Mouse (Mus musculus) ES-Bruce4 (cell line): Measurements from ENCODE around the gene Zfp955b. TPM values are rescaled to one million over a fixed set of nuclear protein-coding genes. Genes with fewer than 3 reads are reported as not detected.
"Not testable (repeated sequence)": the region's sequence is repeated elsewhere in the genome, so short reads cannot be mapped to it uniquely, and the experiment has no call there.

Source experiments
- H3K27ac ChIP-seq: 2 replicates; pipeline ENCODE4 v1.5.1; 2012; ENCODE audit warnings: low read length, inconsistent platforms; ENCODE audit not compliant: insufficient read depth
- H3K27me3 ChIP-seq: 2 replicates; pipeline ENCODE4 v1.6.1; 2012; ENCODE audit warnings: mild to moderate bottlenecking, low read length, inconsistent platforms; ENCODE audit not compliant: control insufficient read depth, poor library complexity, insufficient read depth, severe bottlenecking
- H3K36me3 ChIP-seq: 2 replicates; pipeline ENCODE4 v1.6.1; 2012; ENCODE audit warnings: inconsistent platforms, mild to moderate bottlenecking, low read length, moderate library complexity; ENCODE audit not compliant: control insufficient read depth, poor library complexity, insufficient read depth, severe bottlenecking
- H3K4me1 ChIP-seq: one replicate; pipeline ENCODE4 v1.8.1; 2011; ENCODE audit warnings: low read length; ENCODE audit not compliant: control insufficient read depth, insufficient read depth
- H3K4me3 ChIP-seq: 2 replicates; pipeline ENCODE4 v1.5.1; 2011; ENCODE audit warnings: low read depth, mild to moderate bottlenecking, low read length
- H3K9ac ChIP-seq: 2 replicates; pipeline ENCODE4 v1.6.1; 2012; ENCODE audit warnings: low read depth, mild to moderate bottlenecking, inconsistent platforms; ENCODE audit not compliant: poor library complexity, severe bottlenecking
- H3K9me3 ChIP-seq: replicated peaks from 2 replicates; pipeline ENCODE4 v1.6.1; 2012; ENCODE audit warnings: mild to moderate bottlenecking, low read length, inconsistent platforms; ENCODE audit not compliant: control insufficient read depth, poor library complexity, insufficient read depth, severe bottlenecking
- CTCF ChIP-seq: IDR thresholded peaks from one replicate; pipeline ENCODE4 v1.8.1; 2011; ENCODE audit warnings: low read depth, low read length
- EP300 ChIP-seq: IDR thresholded peaks from 2 replicates; pipeline ENCODE4 v1.6.1; 2011; ENCODE audit warnings: low read depth, low read length; ENCODE audit not compliant: insufficient read depth
- POLR2A ChIP-seq: IDR thresholded peaks from one replicate; pipeline ENCODE4 v1.8.1; 2011; ENCODE audit warnings: low read length; ENCODE audit not compliant: insufficient read depth
- polyA plus RNA-seq: library from polyadenylated mRNA; stranded (reverse); fragments of >200 nt; gene quantifications from 2 replicates; pipeline ENCODE4 v1.2.4, GENCODE M21; 2011; ENCODE audit warnings: low read depth; ENCODE audit not compliant: missing spikeins, insufficient read depth, insufficient read length

The Zfp955b gene
- polyA plus RNA-seq = 9.3 and 14.8 TPM in 2 replicates

- not testable (repeated sequence) for H3K27me3 ChIP-seq, H3K9ac ChIP-seq, H3K9me3 ChIP-seq, H3K36me3 ChIP-seq, H3K4me3 ChIP-seq, H3K27ac ChIP-seq, H3K4me1 ChIP-seq
Measured at GRCm38 (mm10) chr17:33289039-33289875, at the start of gene Zfp955b. TSS of gene Zfp955b (plus strand) at chr17:33289544.

GRCm38 (mm10) chr17:33254530-33255318 lies 34.6 kb upstream of the Zfp955b start, which contains the start of gene Zfp955a:
TSS of gene Zfp955a (minus strand) at chr17:33255145.
- H3K9me3 ChIP-seq, H3K36me3 ChIP-seq, H3K27me3 ChIP-seq, H3K9ac ChIP-seq, H3K27ac ChIP-seq, H3K4me1 ChIP-seq, H3K4me3 ChIP-seq: not testable (repeated sequence)

GRCm38 (mm10) chr17:33255319-33255657 lies 34.1 kb upstream of the Zfp955b start:
- H3K4me1 ChIP-seq, H3K4me3 ChIP-seq, H3K9me3 ChIP-seq, H3K9ac ChIP-seq, H3K36me3 ChIP-seq, H3K27me3 ChIP-seq, H3K27ac ChIP-seq: not testable (repeated sequence)

GRCm38 (mm10) chr17:33264376-33264775 lies 25.0 kb upstream of the Zfp955b start, which contains the start of gene Olfr63:
TSS of gene Olfr63 (plus strand) at chr17:33264676.
- no peaks in the 10 kb centered on the region for H3K9me3 ChIP-seq

GRCm38 (mm10) chr17:33268907-33269306 lies 20.4 kb upstream of the Zfp955b start:
- Histone ChIP-seq H3K9me3 (no peaks in the 10 kb centered on the region), H3K27me3 (no peaks in the 10 kb centered on the region), H3K36me3 (no peaks in the 10 kb centered on the region), H3K27ac (no peak overlapping the region), H3K4me3 (no peak overlapping the region), H3K9ac (no peak overlapping the region), H3K4me1 (no peaks in the 10 kb centered on the region)
- TF ChIP-seq EP300 (no peak), CTCF (no peak), POLR2A (no peak)

More at GRCm38 (mm10) chr17:33264376-33264775, 25.0 kb upstream of the Zfp955b start, which contains the start of gene Olfr63:
- no peaks in the 10 kb centered on the region for H3K27me3 ChIP-seq
- H3K4me3 ChIP-seq = no peak within 1 kb of the TSS
- TF ChIP-seq CTCF = no peak
- TF ChIP-seq EP300 = no peak
- TF ChIP-seq POLR2A = no peak
- H3K4me1 ChIP-seq = no peaks in the 10 kb centered on the region
- H3K27ac ChIP-seq = no peak within 1 kb of the TSS
- no peaks in the 10 kb centered on the region for H3K36me3 ChIP-seq
- no peak within 1 kb of the TSS for H3K9ac ChIP-seq

- H3K4me1 ChIP-seq, H3K27me3 ChIP-seq, H3K4me3 ChIP-seq, H3K9ac ChIP-seq, H3K27ac ChIP-seq, H3K36me3 ChIP-seq, H3K9me3 ChIP-seq: not testable (repeated sequence)
Measured at GRCm38 (mm10) chr17:33289876-33290149, 469 bp downstream of the Zfp955b start.
